Mouse (Mus musculus) heart, adult 2 months (tissue): Measurements from ENCODE around the gene Nrg3.

Source experiments
- CTCF ChIP-seq: fragments of 200-600 bp; IDR thresholded peaks from 2 replicates; pipeline ENCODE4 v1.8.1; 2022; ENCODE audit warnings: antibody characterized with exemption, mild to moderate bottlenecking, moderate library complexity
- EP300 ChIP-seq: fragments of 200-500 bp; IDR thresholded peaks from 2 replicates; pipeline ENCODE4 v1.6.1; 2011; ENCODE audit warnings: low read depth, low read length, control low read depth; ENCODE audit not compliant: insufficient read depth
- POLR2A ChIP-seq: fragments of 200-500 bp; IDR thresholded peaks from 2 replicates; pipeline ENCODE4 v1.6.1; 2011; ENCODE audit warnings: mild to moderate bottlenecking, low read depth, low read length, control low read depth; ENCODE audit not compliant: insufficient read depth

DNA sequence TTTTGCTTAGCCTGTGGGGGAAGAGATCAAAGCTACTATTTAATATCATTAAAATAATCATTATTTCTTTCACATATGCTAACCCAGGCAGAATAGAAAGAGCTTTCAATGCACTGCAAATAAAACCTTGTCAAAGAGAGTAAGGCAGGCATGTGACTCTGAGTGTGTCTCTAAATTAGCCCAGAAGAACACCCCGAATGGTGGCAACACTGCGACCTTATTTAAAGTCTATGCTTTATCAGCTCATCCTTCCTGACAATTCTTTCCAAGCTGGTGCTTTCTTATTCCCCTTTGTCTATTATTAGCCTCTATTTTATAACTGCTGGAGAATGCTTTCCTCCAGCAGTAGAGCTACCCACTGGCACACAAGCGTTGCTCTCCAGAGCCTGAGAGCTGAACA, 475.0 kb downstream of the Nrg3 start:
- TF ChIP-seq CTCF (no peak), POLR2A (no peak), EP300 (no peak)
